Comparison of ENCODE assay signal across 26 mouse cellular contexts in the genomic region with DNA sequence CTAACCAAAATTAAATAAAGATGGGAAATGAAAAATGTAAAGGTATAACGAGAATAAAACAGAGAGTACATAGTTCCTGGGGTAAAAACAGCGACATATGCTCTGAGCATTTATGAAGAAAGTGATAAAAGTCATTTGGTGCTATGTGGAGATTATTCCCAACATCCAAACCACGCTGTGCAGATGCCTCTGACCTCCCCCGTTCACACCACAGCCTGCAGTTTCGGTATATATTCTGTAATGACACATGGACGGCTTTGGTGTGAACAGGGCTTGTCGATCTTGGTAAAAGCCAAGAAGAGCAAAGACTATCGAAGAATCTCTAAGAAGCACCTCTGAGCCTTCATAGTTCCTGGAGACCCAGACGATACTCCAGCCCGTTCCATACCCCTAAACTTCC.
DNase-seq lines count a peak whose midpoint lies in the region; ATAC-seq lines count a peak whose summit lies in the region.
"Had no signal": no experiment of that assay in that cellular context is flagged by ENCODE, and none has a peak within 500 bp of the region (broad histone marks: within the 10 kb centered on the region; RNA-seq: fewer than 3 reads in every experiment).

No protein-coding gene starts in this region.

- H3K36me3 ChIP-seq in forebrain, embryonic 11.5 days (ENCODE audit: control insufficient read depth, insufficient read depth, low read length), result no peaks in the 10 kb centered on the region
- no peaks in the 10 kb centered on the region for H3K36me3 ChIP-seq in forebrain, embryonic 16.5 days (ENCODE audit: control insufficient read depth, insufficient read depth)
- H3K36me3 ChIP-seq: embryonic facial prominence, embryonic 13.5 days; embryonic facial prominence, embryonic 15.5 days; forebrain, embryonic 10.5 days; forebrain, embryonic 15.5 days; G1E had no signal

- no peak overlapping the region for H3K9ac ChIP-seq in forebrain, embryonic 11.5 days (ENCODE audit: low read length)
- H3K9ac ChIP-seq in forebrain, embryonic 16.5 days (replicated peaks; ENCODE audit: low read depth, low read length), result no peak overlapping the region
- H3K9ac ChIP-seq: embryonic facial prominence, embryonic 13.5 days; embryonic facial prominence, embryonic 15.5 days; forebrain, embryonic 13.5 days; forebrain, embryonic 15.5 days had no signal

- 92% methylated on average over 10 of the region's 10 CpGs for WGBS in forebrain, embryonic 11.5 days
- WGBS in forebrain, embryonic 16.5 days, result 88% methylated on average over 10 of the region's 10 CpGs

- no peaks in the 10 kb centered on the region for H3K4me1 ChIP-seq in forebrain, embryonic 11.5 days (replicated peaks; ENCODE audit: control insufficient read depth, insufficient read depth, low read length)
- 0 out of 2 replicates have a peak, but pooled peaks cover 2% of the 10 kb centered on the region for H3K4me1 ChIP-seq in forebrain, embryonic 16.5 days (replicated peaks; ENCODE audit: control insufficient read depth, insufficient read depth, low read length)
- H3K4me1 ChIP-seq: embryonic facial prominence, embryonic 13.5 days; embryonic facial prominence, embryonic 15.5 days; forebrain, embryonic 10.5 days; forebrain, embryonic 13.5 days; forebrain, embryonic 15.5 days had no signal

- DNase-seq in forebrain, embryonic 11.5 days (ENCODE audit: low spot score), result peak; percentile 14
- peak; percentile 26 for DNase-seq in right cerebral cortex, adult 18-20 months
- no peak for DNase-seq in right cerebral cortex, postnatal 4 days
- DNase-seq in brain, adult 2 months (ENCODE audit: low read depth, low spot score), result peak; percentile 64
- DNase-seq: adrenal gland, adult 8-10 months; adrenal gland, postnatal 14 days; adrenal gland, postnatal 36 days; B cell, adult 2 months; cerebellum, adult 11 months; cerebellum, adult 18-20 months; cerebellum, adult 8-10 months; cerebellum, adult 9-11 months; cerebellum, postnatal 14 days; cerebellum, postnatal 36 days; embryo, embryonic 11 days had no signal

- no peaks in the 10 kb centered on the region for H3K9me3 ChIP-seq in forebrain, embryonic 11.5 days (ENCODE audit: control insufficient read depth, low read length)
- no peaks in the 10 kb centered on the region for H3K9me3 ChIP-seq in forebrain, embryonic 16.5 days (ENCODE audit: control insufficient read depth, low read length)
- H3K9me3 ChIP-seq: embryonic facial prominence, embryonic 13.5 days; embryonic facial prominence, embryonic 15.5 days; forebrain, embryonic 10.5 days; forebrain, embryonic 13.5 days; forebrain, embryonic 15.5 days; G1E had no signal

- H3K27me3 ChIP-seq in forebrain, embryonic 11.5 days (ENCODE audit: control insufficient read depth, insufficient read depth, low read length), result no peaks in the 10 kb centered on the region
- H3K27me3 ChIP-seq in forebrain, embryonic 16.5 days (replicated peaks; ENCODE audit: control insufficient read depth, insufficient read depth, low read length), result no peaks in the 10 kb centered on the region
- H3K27me3 ChIP-seq: embryonic facial prominence, embryonic 13.5 days; embryonic facial prominence, embryonic 15.5 days; forebrain, embryonic 13.5 days; forebrain, embryonic 15.5 days; Patski had no signal

- H3K4me3 ChIP-seq in forebrain, embryonic 11.5 days (ENCODE audit: low read depth, low read length), result no peak overlapping the region
- H3K4me3 ChIP-seq in forebrain, embryonic 16.5 days (replicated peaks; ENCODE audit: low read length), result no peak overlapping the region
- H3K4me3 ChIP-seq: embryonic facial prominence, embryonic 13.5 days; embryonic facial prominence, embryonic 15.5 days; erythroblast, embryonic 14.5 days; forebrain, embryonic 10.5 days; forebrain, embryonic 13.5 days; forebrain, embryonic 15.5 days had no signal

- H3K27ac ChIP-seq in forebrain, embryonic 11.5 days (ENCODE audit: low read depth, low read length), result no peak overlapping the region
- H3K27ac ChIP-seq in forebrain, embryonic 16.5 days (ENCODE audit: low read length), result no peak overlapping the region
- H3K27ac ChIP-seq: embryonic facial prominence, embryonic 13.5 days; embryonic facial prominence, embryonic 15.5 days; forebrain, embryonic 10.5 days; forebrain, embryonic 13.5 days; forebrain, embryonic 15.5 days had no signal

- no peak for ATAC-seq in forebrain, embryonic 11.5 days (replicated peaks; ENCODE audit: low FRiP score)
- no peak for ATAC-seq in forebrain, embryonic 16.5 days
- ATAC-seq: activated CD4-positive, CD25-positive, alpha-beta regulatory T cell, adult 4 months; CD4-positive, CD25-positive, alpha-beta regulatory T cell, adult 4 months; forebrain, embryonic 13.5 days; forebrain, embryonic 15.5 days; Patski had no signal

- H3K4me2 ChIP-seq in forebrain, embryonic 11.5 days (ENCODE audit: low read depth, low read length, severe bottlenecking), result no peak overlapping the region
- no peak overlapping the region for H3K4me2 ChIP-seq in forebrain, embryonic 16.5 days (ENCODE audit: low read length)
- H3K4me2 ChIP-seq: embryonic facial prominence, embryonic 13.5 days; embryonic facial prominence, embryonic 15.5 days; forebrain, embryonic 13.5 days; forebrain, embryonic 15.5 days had no signal
